Mouse (Mus musculus) spleen, postnatal 14 days (tissue): ENCODE data around the gene Fahd1.

Experiments used
- DNase-seq, 2 experiments: peaks; one replicate each; pipeline ENCODE4 v3.0.0; 2021 to 2022; ENCODE audit warnings: low spot score in 2 of 2

Fahd1 gene

DNA sequence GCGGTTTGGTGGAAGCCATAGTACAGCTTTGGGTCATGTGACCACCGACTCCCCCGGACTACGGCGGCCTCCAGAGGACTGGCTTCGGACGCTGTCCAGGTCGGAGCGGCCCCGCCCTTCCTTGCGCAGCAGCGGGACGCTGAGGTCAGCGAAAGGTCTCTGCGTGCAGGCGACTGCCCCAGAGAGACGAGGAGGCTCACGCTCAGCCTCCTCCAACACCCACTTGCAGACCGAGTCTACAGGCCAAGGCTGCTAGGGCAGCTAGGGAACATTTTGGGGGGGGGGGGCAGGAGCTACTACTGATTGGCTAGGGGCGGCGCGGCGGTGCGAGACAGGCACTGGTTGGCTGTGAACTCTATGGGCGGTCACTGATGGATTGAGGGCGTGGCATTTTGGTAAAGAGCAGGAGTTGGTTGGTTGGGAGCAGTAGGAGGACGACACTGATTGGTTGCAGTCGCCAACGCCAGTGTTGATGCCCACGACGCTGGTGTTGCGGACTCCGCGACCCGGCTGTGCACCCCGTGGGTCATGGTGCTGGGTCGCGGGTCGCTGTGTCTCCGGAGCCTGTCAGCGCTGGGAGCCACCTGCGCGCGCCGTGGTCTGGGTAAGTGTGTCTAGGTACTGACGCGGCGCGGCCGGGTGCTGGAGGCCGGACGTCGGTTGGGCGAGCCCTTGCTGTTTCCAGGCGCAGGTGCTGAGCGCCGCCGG is at the start of gene Fahd1:
Gene Fahd1 (minus strand): TSS at position 300 of the 708 bp plus-strand sequence.
- peak; percentile 87 to 88 for DNase-seq

DNA sequence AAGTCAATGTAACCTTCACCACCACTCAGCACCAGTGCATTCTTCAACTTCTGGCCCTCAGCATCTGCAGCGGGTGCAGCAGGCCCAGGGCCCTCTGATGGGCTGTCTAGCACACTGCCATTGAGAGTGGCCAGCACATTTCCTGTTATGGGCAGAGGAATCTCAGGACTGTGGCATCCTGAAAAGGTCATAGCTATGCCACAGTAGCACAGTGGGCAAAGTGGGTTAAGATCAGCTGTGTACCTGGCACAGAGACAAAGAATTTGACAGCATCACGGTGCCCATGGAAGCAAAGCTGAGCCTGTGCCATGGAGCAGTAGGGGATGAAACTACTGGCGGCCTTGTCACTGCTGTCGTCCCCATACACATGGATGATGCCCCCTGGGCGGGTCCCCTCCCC is 49.0 kb upstream of the Fahd1 start:
- no peak for DNase-seq

DNA sequence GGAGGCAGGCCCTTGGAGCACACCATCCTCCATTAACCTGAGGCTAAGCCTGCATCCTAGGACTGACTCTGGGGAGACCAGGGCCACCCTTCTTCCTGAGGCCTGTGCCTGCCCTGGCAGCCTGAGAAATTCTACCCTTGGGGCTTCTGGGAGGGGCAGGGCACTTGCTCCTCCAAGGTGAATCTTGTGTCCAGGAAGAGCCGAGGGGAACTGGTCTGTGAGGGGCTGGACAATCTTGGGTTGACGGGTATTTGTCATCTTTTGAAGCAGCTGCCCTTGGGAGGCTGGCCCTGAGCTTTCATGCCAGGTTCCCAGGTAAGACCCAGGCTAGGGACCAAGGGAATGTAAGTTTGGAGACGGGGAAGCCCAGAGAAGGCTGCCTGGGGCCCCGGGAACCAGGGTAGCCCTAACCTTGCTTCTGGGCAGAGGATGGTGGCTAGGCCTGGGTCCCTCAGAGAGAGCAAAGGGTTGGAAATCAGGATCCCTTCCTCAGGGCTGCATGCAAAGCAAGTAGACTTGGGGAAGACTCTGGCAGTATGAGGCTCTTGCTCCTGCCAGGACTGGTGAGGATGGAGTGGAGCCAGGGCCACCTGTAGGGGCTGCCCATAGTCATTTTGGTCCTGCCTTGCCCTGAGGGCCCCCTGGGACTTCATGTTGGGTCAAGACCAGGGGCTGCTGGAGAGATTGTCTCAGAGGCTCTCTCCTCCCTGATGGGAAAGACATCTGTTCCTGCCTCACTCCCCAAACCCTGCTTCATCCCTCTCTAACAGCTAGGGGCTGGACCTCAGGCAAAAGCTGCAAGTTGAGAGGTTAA is 48.1 kb upstream of the Fahd1 start:
- no peak for DNase-seq

DNA sequence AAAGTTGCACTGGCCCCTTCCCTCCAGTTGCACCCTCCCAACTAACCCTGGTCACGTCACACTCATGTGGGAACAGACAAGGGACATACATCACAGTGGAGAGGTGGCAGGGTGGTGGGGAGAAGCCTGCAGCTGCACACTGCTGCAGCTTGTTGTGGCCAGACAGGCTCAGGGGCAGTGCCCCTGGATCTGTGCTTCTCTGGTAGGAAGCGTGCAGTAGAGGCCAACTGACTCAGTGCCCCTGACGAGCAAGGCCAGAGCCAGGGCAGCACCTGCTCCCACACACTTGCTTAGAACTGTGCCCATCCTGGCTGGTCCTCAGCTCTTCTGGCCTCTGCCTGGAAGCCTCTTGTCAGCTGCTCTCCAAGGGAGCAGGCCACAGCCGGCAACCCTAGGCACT is 47.4 kb upstream of the Fahd1 start:
- DNase-seq: no peak

DNA sequence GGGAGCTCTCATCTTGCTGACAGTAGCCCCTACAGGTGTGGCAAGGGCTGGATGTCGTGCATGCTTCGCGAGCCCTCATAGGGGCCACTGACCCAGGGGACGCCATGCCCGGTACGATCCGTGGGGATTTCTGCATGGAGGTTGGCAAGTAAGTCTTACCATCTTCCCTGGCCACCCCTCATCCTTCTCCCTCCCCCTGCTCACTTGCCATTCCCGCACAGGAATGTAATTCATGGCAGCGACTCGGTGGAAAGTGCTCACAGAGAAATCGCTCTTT is 46.8 kb upstream of the Fahd1 start:
- DNase-seq: no peak

DNA sequence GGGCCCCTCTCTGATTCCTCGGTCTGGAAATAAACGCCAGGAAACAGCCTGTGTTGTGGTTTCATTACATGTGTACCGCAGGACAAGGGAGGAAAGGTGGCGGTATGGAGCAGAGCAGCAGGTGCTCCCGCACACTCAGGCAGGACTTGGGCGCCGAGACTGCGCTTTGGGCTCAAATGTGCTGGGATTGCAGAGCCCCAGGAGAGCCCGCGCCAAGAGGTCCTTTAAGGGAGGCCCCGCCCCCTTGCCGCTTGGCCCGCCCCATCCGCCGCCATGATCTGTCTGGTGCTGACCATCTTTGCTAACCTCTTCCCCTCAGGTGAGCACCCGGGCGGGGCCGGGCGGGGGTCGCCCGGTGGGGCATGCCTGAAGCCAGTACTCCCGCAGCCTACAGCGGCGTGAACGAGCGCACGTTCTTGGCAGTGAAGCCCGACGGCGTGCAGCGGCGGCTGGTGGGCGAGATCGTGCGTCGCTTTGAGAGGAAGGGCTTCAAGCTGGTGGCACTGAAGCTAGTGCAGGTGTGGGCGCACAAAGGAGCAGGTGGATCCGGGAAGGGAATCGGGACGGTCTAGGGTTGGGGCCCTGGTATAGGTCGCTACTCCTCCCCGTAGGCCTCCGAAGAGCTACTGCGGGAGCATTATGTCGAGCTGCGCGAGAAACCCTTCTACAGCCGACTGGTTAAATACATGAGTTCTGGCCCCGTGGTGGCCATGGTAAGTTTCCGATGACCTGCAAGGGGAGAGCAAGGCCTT is 46.3 kb upstream of the Fahd1 start, which contains the start of gene Nme3:
Gene Nme3 (plus strand): TSS at position 260 of the 752 bp plus-strand sequence.
- peak; percentile 69 to 74 for DNase-seq

- no peak for DNase-seq
Measured at GRCm38 (mm10) chr17:24895571-24896240, 45.5 kb upstream of the Fahd1 start.

- DNase-seq: peak; percentile 54 to 73
Measured at GRCm38 (mm10) chr17:24894995-24895547, 44.9 kb upstream of the Fahd1 start, which contains the start of the genes Eme2 and Mrps34. Gene Eme2 (minus strand): TSS chr17:24895087. Gene Mrps34 (plus strand): TSS chr17:24895116.

GRCm38 (mm10) chr17:24894061-24894994 is 44.2 kb upstream of the Fahd1 start:
- no peak for DNase-seq

GRCm38 (mm10) chr17:24893276-24893675 is 43.1 kb upstream of the Fahd1 start:
- no peak for DNase-seq

DNA sequence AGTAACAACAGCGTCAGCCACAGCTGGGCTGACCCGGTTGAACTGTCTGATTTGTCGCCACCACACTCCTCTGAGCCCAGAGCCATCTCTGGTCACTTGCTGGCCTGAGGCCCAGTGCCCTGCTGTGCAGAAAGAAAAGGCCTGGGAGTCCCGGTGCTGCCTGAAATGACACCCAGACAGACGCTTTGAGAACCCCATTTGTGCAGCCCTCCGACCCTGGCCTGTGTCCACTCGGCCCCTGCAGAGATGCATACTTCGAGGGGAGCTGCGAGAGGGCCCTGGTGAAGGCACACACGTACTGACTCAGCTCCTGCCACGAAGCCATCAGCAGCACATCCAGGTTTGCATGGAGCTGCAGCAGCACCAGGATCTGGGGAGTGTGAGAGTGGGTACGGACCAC is 42.6 kb upstream of the Fahd1 start:
- DNase-seq: no peak

DNA sequence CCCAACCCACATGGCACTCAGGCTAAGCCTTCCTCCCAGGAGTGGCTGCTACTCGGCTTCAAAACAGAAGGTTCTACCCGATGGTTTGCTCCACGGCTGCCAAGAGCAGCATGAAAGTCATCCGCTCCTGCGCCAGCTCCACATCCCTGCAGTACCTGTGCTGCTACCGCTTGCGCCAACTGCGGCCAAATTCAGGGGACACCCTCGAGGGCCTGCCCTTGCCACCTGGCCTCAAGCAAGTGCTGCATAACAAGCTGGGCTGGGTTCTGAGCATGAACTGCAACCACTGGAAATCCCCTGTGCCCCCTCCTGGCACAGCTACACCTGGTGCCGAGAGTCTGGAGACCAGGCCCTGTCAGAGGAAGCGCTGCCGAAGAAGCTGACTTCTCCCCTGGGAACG is 41.2 kb upstream of the Fahd1 start:
- DNase-seq: no peak

DNA sequence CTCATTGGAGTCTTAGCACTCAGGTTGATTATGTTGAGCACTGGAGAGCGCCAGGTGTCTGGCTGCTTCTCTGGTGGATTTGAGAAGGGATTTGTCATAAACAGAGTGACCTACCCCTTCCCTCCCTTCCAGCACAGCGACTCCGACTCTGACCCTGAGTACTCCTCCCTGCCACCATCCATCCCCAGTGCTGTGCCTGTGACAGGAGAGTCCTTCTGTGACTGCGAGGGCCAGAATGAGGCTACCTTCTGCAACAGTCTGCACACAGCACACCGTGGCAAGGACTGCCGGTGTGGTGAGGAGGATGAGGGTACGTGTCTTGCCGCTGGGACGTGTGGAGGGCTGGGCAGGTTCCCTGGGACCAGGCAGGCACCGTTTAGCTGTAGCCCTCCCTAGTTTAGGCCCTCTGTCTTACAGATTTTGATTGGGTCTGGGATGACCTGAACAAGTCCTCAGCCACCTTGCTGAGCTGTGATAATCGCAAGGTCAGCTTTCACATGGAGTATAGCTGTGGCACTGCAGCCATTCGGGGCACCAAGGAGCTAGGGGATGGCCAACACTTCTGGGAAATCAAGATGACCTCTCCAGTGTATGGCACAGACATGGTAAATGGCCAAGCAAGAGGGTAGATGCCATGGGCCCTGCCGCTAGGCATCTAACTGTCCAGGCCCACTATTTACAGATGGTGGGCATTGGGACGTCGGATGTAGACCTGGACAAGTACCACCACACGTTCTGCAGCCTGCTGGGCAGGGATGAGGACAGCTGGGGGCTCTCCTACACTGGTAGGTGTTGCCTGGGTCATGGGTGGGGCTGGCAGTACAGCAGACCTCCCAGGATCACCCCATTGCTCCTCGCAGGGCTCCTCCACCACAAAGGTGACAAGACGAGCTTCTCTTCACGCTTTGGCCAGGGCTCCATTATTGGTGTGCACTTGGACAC is 40.3 kb upstream of the Fahd1 start:
- no peak for DNase-seq

- no peak for DNase-seq
Measured at GRCm38 (mm10) chr17:24888862-24889261, 38.7 kb upstream of the Fahd1 start.

- no peak for DNase-seq
Measured at GRCm38 (mm10) chr17:24887291-24888080, 37.3 kb upstream of the Fahd1 start.

DNA sequence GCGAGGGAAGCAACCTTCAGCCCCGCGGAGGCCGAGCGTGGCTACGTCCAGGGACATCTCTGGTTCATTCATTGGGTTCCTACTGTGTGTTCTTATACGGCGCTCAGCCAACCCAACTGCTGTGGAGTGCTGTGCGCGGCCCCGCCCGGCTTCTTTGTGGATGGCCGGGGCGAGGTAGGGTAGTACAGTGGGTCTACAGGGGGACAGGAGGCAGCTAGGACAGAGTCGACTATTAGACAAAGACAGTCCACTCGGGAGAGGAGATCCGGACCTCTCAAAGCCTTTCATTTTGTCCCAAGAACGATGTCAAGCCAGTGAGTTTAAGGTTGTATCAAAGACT is 36.7 kb upstream of the Fahd1 start:
- DNase-seq: no peak

DNA sequence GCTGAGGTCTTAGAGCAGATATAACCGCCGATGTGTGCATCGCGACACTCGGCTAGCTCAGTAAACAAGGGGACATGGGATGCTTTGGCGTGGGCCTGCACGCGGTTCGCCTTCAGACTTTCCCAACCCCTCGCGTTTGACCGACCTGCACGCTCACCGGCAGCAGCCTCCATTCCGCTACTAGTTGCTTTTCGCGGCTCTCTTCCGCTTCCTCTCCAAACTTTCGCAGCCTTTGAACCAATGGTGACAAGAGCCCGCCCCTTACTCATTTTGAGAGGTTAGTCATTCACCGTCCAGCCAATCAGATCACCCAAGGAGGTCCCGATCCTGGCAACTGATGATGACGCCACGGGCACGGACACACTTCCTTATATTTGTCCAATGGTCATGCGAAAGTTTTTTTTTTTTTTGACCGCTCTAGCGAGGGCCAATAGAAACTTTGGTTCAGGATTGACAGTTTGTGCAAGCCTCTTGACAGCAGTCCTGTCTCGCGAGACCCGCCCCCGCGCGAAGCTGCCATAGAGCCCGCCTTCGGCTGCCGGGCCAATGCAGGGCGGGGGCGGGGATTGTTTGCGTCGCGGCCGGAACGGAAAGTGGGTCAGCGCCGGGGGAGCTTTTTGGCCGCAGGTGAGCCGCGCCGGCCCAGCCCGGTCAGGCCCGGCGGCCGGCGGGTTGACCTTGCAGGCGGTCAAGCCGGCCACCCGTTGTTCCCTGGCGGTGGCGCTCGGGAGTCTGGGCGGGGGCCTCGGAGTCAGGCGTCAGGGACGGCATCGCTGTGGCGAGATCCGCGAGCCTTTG is 36.2 kb upstream of the Fahd1 start, which contains the start of the genes Nubp2 and Spsb3:
Gene Nubp2 (minus strand): TSS at position 216 of the 798 bp plus-strand sequence.
Gene Spsb3 (plus strand): TSS at position 510 of the 798 bp plus-strand sequence.
- DNase-seq: peak; percentile 92 to 96
